In genomic region chr4:105164952-105165351, GRCm38 (mm10) we compare ENCODE assay signal across 18 mouse cellular contexts. TPM values are rescaled to one million over a fixed set of nuclear protein-coding genes. Genes with fewer than 3 reads are reported as not detected.
DNase-seq lines count a peak whose midpoint lies in the region; ATAC-seq lines count a peak whose summit lies in the region.
"Had no signal": no experiment of that assay in that cellular context is flagged by ENCODE, and none has a peak within 500 bp of the region (broad histone marks: within the 10 kb centered on the region; RNA-seq: fewer than 3 reads in every experiment).

No protein-coding gene starts in this region.

- ATAC-seq in kidney, embryonic 16.5 days (ENCODE audit: low FRiP score, low TSS enrichment): no peak
- ATAC-seq in forebrain, embryonic 16.5 days: peak; percentile 43; the same call in 1 of the 2 replicates
- ATAC-seq: Patski had no signal

- no peak overlapping the region for H3K4me2 ChIP-seq in kidney, embryonic 16.5 days (replicated peaks; ENCODE audit: low read depth, low read length)
- no peak overlapping the region for H3K4me2 ChIP-seq in forebrain, embryonic 16.5 days (ENCODE audit: low read length)
- H3K4me2 ChIP-seq: hindbrain, embryonic 14.5 days; limb, embryonic 13.5 days; neural tube, embryonic 13.5 days; stomach, embryonic 15.5 days had no signal

- no peak overlapping the region for H3K27ac ChIP-seq in kidney, embryonic 16.5 days (ENCODE audit: low read length)
- no peak overlapping the region for H3K27ac ChIP-seq in forebrain, embryonic 16.5 days (ENCODE audit: low read length)
- H3K27ac ChIP-seq: hindbrain, embryonic 14.5 days; left cerebral cortex, adult 2 months; limb, embryonic 13.5 days; neural tube, embryonic 13.5 days; stomach, embryonic 15.5 days had no signal

- H3K27me3 ChIP-seq in kidney, embryonic 16.5 days (ENCODE audit: insufficient read depth, low read length): no peaks in the 10 kb centered on the region
- H3K27me3 ChIP-seq in forebrain, embryonic 16.5 days (replicated peaks; ENCODE audit: control insufficient read depth, insufficient read depth, low read length): no peaks in the 10 kb centered on the region
- H3K27me3 ChIP-seq: limb, embryonic 13.5 days; neural tube, embryonic 13.5 days; Patski; stomach, embryonic 15.5 days had no signal

- H3K4me1 ChIP-seq in kidney, embryonic 16.5 days (ENCODE audit: insufficient read depth, low read length): peaks cover 28% of the 10 kb centered on the region
- peaks cover 37% of the 10 kb centered on the region for H3K4me1 ChIP-seq in forebrain, embryonic 16.5 days (replicated peaks; ENCODE audit: control insufficient read depth, insufficient read depth, low read length)
- H3K4me1 ChIP-seq: stomach, embryonic 15.5 days had no signal

- peak; percentile 1 for DNase-seq in kidney, adult 11 months
- DNase-seq in B cell, adult 2 months: peak; percentile 18 to 19
- DNase-seq in ES-CJ7 (ENCODE audit: low read depth, low spot score): peak; percentile 48
- no peak for DNase-seq in left cerebral cortex, postnatal 10 days (ENCODE audit: extremely low spot score in 1 of 2, low spot score in 2 of 2)
- no peak for DNase-seq in testis, postnatal 14 days (ENCODE audit: low spot score)
- DNase-seq: cerebellum, adult 8-10 months; heart, postnatal 10 days; right cerebral cortex, adult 18-20 months; thymus, postnatal 25 days had no signal

- no peak overlapping the region for H3K4me3 ChIP-seq in kidney, embryonic 16.5 days (ENCODE audit: low read length)
- H3K4me3 ChIP-seq in forebrain, embryonic 16.5 days (replicated peaks; ENCODE audit: low read length): no peak overlapping the region
- H3K4me3 ChIP-seq: left cerebral cortex, adult 2 months; limb, embryonic 13.5 days; neural tube, embryonic 13.5 days; stomach, embryonic 15.5 days had no signal

- no peak overlapping the region for H3K9ac ChIP-seq in kidney, embryonic 16.5 days (replicated peaks; ENCODE audit: low read length)
- no peak overlapping the region for H3K9ac ChIP-seq in forebrain, embryonic 16.5 days (replicated peaks; ENCODE audit: low read depth, low read length)
- H3K9ac ChIP-seq: hindbrain, embryonic 14.5 days; limb, embryonic 13.5 days; neural tube, embryonic 13.5 days; stomach, embryonic 15.5 days had no signal

- peaks cover 6% of the 10 kb centered on the region for H3K36me3 ChIP-seq in kidney, embryonic 16.5 days (ENCODE audit: insufficient read depth, low read length)
- no peaks in the 10 kb centered on the region for H3K36me3 ChIP-seq in forebrain, embryonic 16.5 days (ENCODE audit: control insufficient read depth, insufficient read depth)
- H3K36me3 ChIP-seq: neural tube, embryonic 13.5 days had no signal

- H3K9me3 ChIP-seq in kidney, embryonic 16.5 days (ENCODE audit: low read length): no peaks in the 10 kb centered on the region
- no peaks in the 10 kb centered on the region for H3K9me3 ChIP-seq in forebrain, embryonic 16.5 days (ENCODE audit: control insufficient read depth, low read length)
- H3K9me3 ChIP-seq: limb, embryonic 13.5 days; neural tube, embryonic 13.5 days; stomach, embryonic 15.5 days had no signal

- intact Hi-C loops in left cerebral cortex, postnatal 10 days (cut with DNase I): no loop called here

- 92% methylated on average over 6 of the region's 6 CpGs for WGBS in kidney, embryonic 16.5 days
- WGBS in forebrain, embryonic 16.5 days: 71% methylated on average over 6 of the region's 6 CpGs

RNA-seq across cellular contexts. Expression of gene Plpp3, which starts 7.8 kb away (rescaled TPM):
- polyA plus RNA-seq in kidney, embryonic 16.5 days (2015; fragmentation: Nextera tagmentation; extraction: Ambion mirVana): 69.2 and 76.3 TPM in 2 replicates
- 67.7 and 76.8 TPM in 2 replicates for polyA plus RNA-seq in forebrain, embryonic 16.5 days (2015; fragmentation: Nextera tagmentation; extraction: Ambion mirVana)
- 100 to 1,000 TPM; 110 to 114 TPM for total RNA-seq in left cerebral cortex, postnatal 10 days (2021)

RNA-seq across cellular contexts. Expression of gene Prkaa2, which starts 55.3 kb away (rescaled TPM):
- 8.8 and 9.1 TPM in 2 replicates for polyA plus RNA-seq in kidney, embryonic 16.5 days (2015; fragmentation: Nextera tagmentation; extraction: Ambion mirVana)
- polyA plus RNA-seq in forebrain, embryonic 16.5 days (2015; fragmentation: Nextera tagmentation; extraction: Ambion mirVana): 14.0 and 14.4 TPM in 2 replicates
- total RNA-seq in left cerebral cortex, postnatal 10 days (2021): 10 to 100 TPM; 33.1 to 36.4 TPM
- total RNA-seq: monocyte, adult 5-6 weeks had no signal

Comparison
In these comparisons a context has a peak if more than half of its experiments do, and no peak if none do; other contexts are left out.
1. DNase-seq: peak in kidney, adult 11 months (single experiment), B cell, adult 2 months (2 of 2) and ES-CJ7 (single experiment); none in left cerebral cortex, postnatal 10 days (0 of 2) and testis, postnatal 14 days (single experiment).